Mouse (Mus musculus) lung, postnatal 0 days (tissue): ENCODE measurements at regions not wholly inside any gene's neighbourhood (a gene's known extent, or its start where the extent isn't known, plus 50 kb on each side); places are given as distances from the start of the nearest gene placed in this dataset.

Experiments
- ATAC-seq: fragments of 200-750 bp; cut with Nextera tagmentation; 2 replicates; pipeline ENCODE4 v1.8.0; 2017; ENCODE audit warnings: moderate library complexity
- DNase-seq: peaks from one replicate; pipeline ENCODE4 v3.0.0-alpha.2; 2016; ENCODE audit warnings: low spot score
- H3K27ac ChIP-seq: fragments of 300-500 bp; sonication (generic); 2 replicates; pipeline ENCODE4 v1.5.1; 2014; ENCODE audit warnings: antibody characterized with exemption, mild to moderate bottlenecking, low read length, mixed read lengths
- H3K27me3 ChIP-seq: fragments of 300-500 bp; sonication (generic); replicated peaks from 2 replicates; pipeline ENCODE4 v1.6.1; 2014; ENCODE audit warnings: low read length, mixed read lengths; ENCODE audit not compliant: insufficient read depth
- H3K36me3 ChIP-seq: fragments of 300-500 bp; sonication (generic); 2 replicates; pipeline ENCODE4 v1.6.1; 2014; ENCODE audit warnings: low read length, mixed read lengths; ENCODE audit not compliant: insufficient read depth
- H3K4me1 ChIP-seq: fragments of 300-500 bp; sonication (generic); 2 replicates; pipeline ENCODE4 v1.6.1; 2014; ENCODE audit warnings: antibody characterized with exemption, low read depth, low read length, mixed read lengths; ENCODE audit not compliant: insufficient read depth
- H3K4me2 ChIP-seq: fragments of 300-500 bp; sonication (generic); replicated peaks from 2 replicates; pipeline ENCODE4 v1.6.1; 2014; ENCODE audit warnings: low read depth, mild to moderate bottlenecking, low read length, moderate library complexity, mixed read lengths
- H3K4me3 ChIP-seq: fragments of 300-500 bp; sonication (generic); 2 replicates; pipeline ENCODE4 v1.5.1; 2014; ENCODE audit warnings: low read depth, low read length
- H3K9ac ChIP-seq: fragments of 300-500 bp; sonication (generic); replicated peaks from 2 replicates; pipeline ENCODE4 v1.6.1; 2014; ENCODE audit warnings: low read depth, mild to moderate bottlenecking
- H3K9me3 ChIP-seq: fragments of 300-500 bp; sonication (generic); 2 replicates; pipeline ENCODE4 v1.6.1; 2016; ENCODE audit warnings: low read length, mixed read lengths
- CTCF ChIP-seq: IDR thresholded peaks from 2 replicates; pipeline ENCODE4 v1.5.1; 2016; ENCODE audit warnings: antibody characterized with exemption, mild to moderate bottlenecking
- EP300 ChIP-seq: IDR thresholded peaks from 2 replicates; pipeline ENCODE4 v1.6.1; 2016; ENCODE audit warnings: antibody characterized with exemption, mild to moderate bottlenecking, control low read depth
- WGBS: fragments of 180-500 bp; shearing (Covaris S2); extraction: QIAGEN DNeasy Blood & Tissue Kit; methylation state at CpG from one replicate; pipeline ENCODE4 v1.1.7; 2014; 5-methylcytosine and 5-hydroxymethylcytosine counted together

DNA sequence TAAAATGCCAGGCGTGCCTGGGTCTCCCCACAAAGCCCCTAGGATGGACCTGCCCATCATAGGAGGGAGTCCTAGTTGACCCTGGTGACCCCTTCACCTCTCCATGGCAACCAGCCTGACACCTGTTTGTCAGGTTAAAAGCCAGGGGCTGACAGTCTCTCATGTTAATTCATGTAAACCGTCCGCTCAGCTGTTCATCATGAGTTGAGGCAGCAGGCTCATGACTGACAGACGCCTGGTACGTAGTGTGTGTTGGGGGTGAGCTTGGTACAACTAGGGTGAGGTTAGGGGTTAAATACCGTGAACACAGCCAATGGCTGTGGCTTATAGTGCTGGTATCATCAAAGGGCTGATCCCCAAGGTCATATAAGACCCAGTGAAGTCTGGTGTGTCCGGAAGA is 59.7 kb upstream of the Sulf2 start:
- no peak for TF ChIP-seq CTCF
- no peak for TF ChIP-seq EP300
- Histone ChIP-seq H3K9me3 (no peaks in the 10 kb centered on the region), H3K27me3 (no peaks in the 10 kb centered on the region), H3K4me1 (no peaks in the 10 kb centered on the region), H3K4me3 (no peak overlapping the region), H3K4me2 (no peak overlapping the region), H3K27ac (no peak overlapping the region), H3K9ac (no peak overlapping the region), H3K36me3 (no peaks in the 10 kb centered on the region)
- 74% methylated on average over 7 of the region's 7 CpGs for WGBS
- DNase-seq (no peak), ATAC-seq (no peak)

DNA sequence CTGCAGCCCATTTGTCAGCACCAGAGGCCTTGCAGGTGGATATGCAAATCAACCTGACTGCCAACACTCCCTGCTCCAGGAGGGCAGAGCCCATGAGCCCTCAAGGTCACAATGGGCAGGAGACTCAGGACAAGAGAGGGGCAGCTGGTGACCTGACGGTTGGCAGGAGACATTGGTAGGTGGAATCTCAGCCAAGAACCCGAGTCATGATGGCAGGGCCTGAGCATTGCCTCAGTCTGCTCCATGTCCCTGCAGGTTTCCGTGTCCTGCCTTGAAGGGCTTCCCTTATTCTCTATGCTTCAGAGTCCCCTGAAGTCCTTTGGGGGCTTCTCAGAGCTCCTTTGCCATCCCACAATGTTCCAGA is 51.7 kb upstream of the Sulf2 start:
- no peak overlapping the region for H3K4me3 ChIP-seq
- H3K4me1 ChIP-seq: no peaks in the 10 kb centered on the region
- H3K9me3 ChIP-seq: no peaks in the 10 kb centered on the region
- ATAC-seq: no peak
- no peak overlapping the region for H3K9ac ChIP-seq
- no peaks in the 10 kb centered on the region for H3K27me3 ChIP-seq
- H3K27ac ChIP-seq: no peak overlapping the region
- no peak for DNase-seq
- 88% methylated on average over 3 of the region's 3 CpGs for WGBS
- H3K36me3 ChIP-seq: no peaks in the 10 kb centered on the region
- no peak for TF ChIP-seq CTCF
- no peak for TF ChIP-seq EP300
- H3K4me2 ChIP-seq: no peak overlapping the region

DNA sequence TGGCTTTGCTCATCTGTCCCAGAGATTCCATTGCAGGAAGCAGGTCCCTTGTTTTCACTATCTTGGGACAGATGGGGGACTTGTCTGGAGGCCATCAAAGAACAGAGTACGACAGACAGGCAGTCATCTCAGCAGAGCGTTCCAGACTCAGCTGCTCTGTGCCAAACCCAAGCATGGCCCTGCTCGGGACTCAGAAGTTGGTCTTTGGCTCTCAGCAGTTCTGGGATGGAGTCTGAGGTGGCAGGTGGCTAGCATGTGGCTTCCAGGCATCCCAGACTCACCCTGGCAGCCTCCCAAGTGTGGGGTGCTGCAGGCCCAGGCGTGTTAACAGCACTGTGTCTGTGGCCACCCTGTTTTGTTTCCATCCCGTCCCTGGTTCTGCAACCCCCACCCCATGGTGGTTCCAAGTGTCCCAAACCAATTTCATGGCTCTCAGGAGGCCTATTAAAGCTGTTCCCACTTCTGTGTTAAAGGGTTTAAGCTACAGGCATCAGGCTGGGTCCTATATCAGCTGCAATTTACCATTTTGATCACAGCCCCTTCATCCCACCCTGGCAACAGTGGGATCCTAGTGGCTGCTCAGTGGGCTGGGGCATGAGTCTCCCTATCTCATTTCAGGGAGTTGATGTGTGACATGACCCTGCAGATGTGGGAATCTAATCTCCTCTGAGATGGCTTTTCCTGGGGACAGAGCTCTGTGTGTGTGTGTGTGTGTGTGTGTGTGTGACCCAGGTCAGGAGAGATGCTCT is 51.1 kb upstream of the Sulf2 start:
- no peak overlapping the region for H3K4me2 ChIP-seq
- no peak for ATAC-seq
- TF ChIP-seq EP300 (no peak), CTCF (no peak)
- no peak overlapping the region for H3K9ac ChIP-seq
- no peaks in the 10 kb centered on the region for H3K27me3 ChIP-seq
- H3K9me3 ChIP-seq: no peaks in the 10 kb centered on the region
- DNase-seq: no peak
- 64% methylated on average over 5 of the region's 5 CpGs for WGBS
- no peak overlapping the region for H3K4me3 ChIP-seq
- no peaks in the 10 kb centered on the region for H3K4me1 ChIP-seq
- H3K27ac ChIP-seq: no peak overlapping the region
- H3K36me3 ChIP-seq: no peaks in the 10 kb centered on the region
